22 mouse cellular contexts compared by ENCODE assay signal in genomic region chr1:134759133-134759532, GRCm38 (mm10).
DNase-seq lines count a peak whose midpoint lies in the region; ATAC-seq lines count a peak whose summit lies in the region.
"Had no signal": no experiment of that assay in that cellular context is flagged by ENCODE, and none has a peak within 500 bp of the region (broad histone marks: within the 10 kb centered on the region; RNA-seq: fewer than 3 reads in every experiment).

No protein-coding gene starts in this region.

- H3K4me2 ChIP-seq in heart, embryonic 12.5 days, result no peak overlapping the region
- H3K4me2 ChIP-seq in forebrain, embryonic 11.5 days (ENCODE audit: low read depth, low read length, severe bottlenecking), result no peak overlapping the region
- H3K4me2 ChIP-seq: embryonic facial prominence, embryonic 12.5 days; limb, embryonic 12.5 days; liver, embryonic 13.5 days; lung, embryonic 14.5 days had no signal

- 79% methylated on average over 6 of the region's 6 CpGs for WGBS in heart, embryonic 12.5 days
- 84% methylated on average over 6 of the region's 6 CpGs for WGBS in forebrain, embryonic 11.5 days

- intact Hi-C loops in heart, postnatal 36 days (cut with DNase I), result no loop called here

- no peak overlapping the region for H3K27ac ChIP-seq in heart, embryonic 12.5 days (ENCODE audit: poor library complexity, severe bottlenecking)
- no peak overlapping the region for H3K27ac ChIP-seq in forebrain, embryonic 11.5 days (ENCODE audit: low read depth, low read length)
- H3K27ac ChIP-seq: embryonic facial prominence, embryonic 12.5 days; left cerebral cortex, adult 2 months; limb, embryonic 12.5 days; liver, embryonic 13.5 days; macrophage; midbrain, embryonic 10.5 days; stomach, postnatal 0 days had no signal

- DNase-seq in heart, adult 11 months, result peak; percentile 96
- DNase-seq in kidney, postnatal 14 days, result peak; percentile 61
- no peak for DNase-seq in kidney, adult 8-10 months
- peak; percentile 57 for DNase-seq in gastrocnemius, postnatal 25 days
- peak; percentile 39 to 49 for DNase-seq in heart, postnatal 36 days
- no peak for DNase-seq in forebrain, embryonic 11.5 days (ENCODE audit: low spot score)
- DNase-seq: cerebellum, adult 9-10 months; layer of hippocampus, adult 9-11 months; liver, embryonic 13.5 days; lung, embryonic 14.5 days; retina, postnatal 1 day; right cerebral cortex, postnatal 4 days had no signal

- ATAC-seq in heart, embryonic 12.5 days (ENCODE audit: insufficient number of reproducible peaks, low FRiP score), result no peak
- ATAC-seq in forebrain, embryonic 11.5 days (replicated peaks; ENCODE audit: low FRiP score), result no peak
- ATAC-seq: forebrain, embryonic 14.5 days had no signal

- H3K27me3 ChIP-seq in heart, embryonic 12.5 days (replicated peaks), result no peaks in the 10 kb centered on the region
- H3K27me3 ChIP-seq in forebrain, embryonic 11.5 days (ENCODE audit: control insufficient read depth, insufficient read depth, low read length), result no peaks in the 10 kb centered on the region
- H3K27me3 ChIP-seq: embryonic facial prominence, embryonic 12.5 days; limb, embryonic 12.5 days; liver, embryonic 13.5 days had no signal

- H3K36me3 ChIP-seq in heart, embryonic 12.5 days, result peaks cover 47% of the 10 kb centered on the region
- H3K36me3 ChIP-seq in forebrain, embryonic 11.5 days (ENCODE audit: control insufficient read depth, insufficient read depth, low read length), result no peaks in the 10 kb centered on the region
- H3K36me3 ChIP-seq: liver, embryonic 13.5 days had no signal

- no peaks in the 10 kb centered on the region for H3K9me3 ChIP-seq in heart, embryonic 12.5 days (replicated peaks)
- no peaks in the 10 kb centered on the region for H3K9me3 ChIP-seq in forebrain, embryonic 11.5 days (ENCODE audit: control insufficient read depth, low read length)
- H3K9me3 ChIP-seq: embryonic facial prominence, embryonic 12.5 days; limb, embryonic 12.5 days; liver, embryonic 13.5 days; midbrain, embryonic 10.5 days had no signal

- no peak overlapping the region for H3K4me3 ChIP-seq in heart, embryonic 12.5 days
- no peak overlapping the region for H3K4me3 ChIP-seq in forebrain, embryonic 11.5 days (ENCODE audit: low read depth, low read length)
- H3K4me3 ChIP-seq: embryonic facial prominence, embryonic 12.5 days; erythroblast, embryonic 14.5 days; heart, adult 2 months; left cerebral cortex, adult 2 months; limb, embryonic 12.5 days; liver, embryonic 13.5 days; midbrain, embryonic 10.5 days had no signal

- peaks cover 17% of the 10 kb centered on the region for H3K4me1 ChIP-seq in heart, embryonic 12.5 days (replicated peaks)
- H3K4me1 ChIP-seq in forebrain, embryonic 11.5 days (replicated peaks; ENCODE audit: control insufficient read depth, insufficient read depth, low read length), result no peaks in the 10 kb centered on the region

- H3K9ac ChIP-seq in heart, embryonic 12.5 days, result no peak overlapping the region
- no peak overlapping the region for H3K9ac ChIP-seq in forebrain, embryonic 11.5 days (ENCODE audit: low read length)
- H3K9ac ChIP-seq: embryonic facial prominence, embryonic 12.5 days; limb, embryonic 12.5 days; liver, embryonic 13.5 days; lung, embryonic 14.5 days had no signal

Comparison
In these comparisons a context has a peak if more than half of its experiments do, and no peak if none do; other contexts are left out.
1. DNase-seq: peak in heart, adult 11 months (single experiment), kidney, postnatal 14 days (single experiment), gastrocnemius, postnatal 25 days (single experiment) and heart, postnatal 36 days (2 of 2); none in kidney, adult 8-10 months (0 of 2) and forebrain, embryonic 11.5 days (single experiment).